Mouse (Mus musculus) thymus, postnatal 14 days (tissue): ENCODE measurements at regions not wholly inside any gene's neighbourhood (a gene's known extent, or its start where the extent isn't known, plus 50 kb on each side); places are given as distances from the start of the nearest gene placed in this dataset.
A peak's percentile ranks its signal among the peaks of the same experiment; 100 is the strongest.

Source experiments
- DNase-seq: peaks from one replicate; pipeline ENCODE4 v3.0.0; 2021

DNA sequence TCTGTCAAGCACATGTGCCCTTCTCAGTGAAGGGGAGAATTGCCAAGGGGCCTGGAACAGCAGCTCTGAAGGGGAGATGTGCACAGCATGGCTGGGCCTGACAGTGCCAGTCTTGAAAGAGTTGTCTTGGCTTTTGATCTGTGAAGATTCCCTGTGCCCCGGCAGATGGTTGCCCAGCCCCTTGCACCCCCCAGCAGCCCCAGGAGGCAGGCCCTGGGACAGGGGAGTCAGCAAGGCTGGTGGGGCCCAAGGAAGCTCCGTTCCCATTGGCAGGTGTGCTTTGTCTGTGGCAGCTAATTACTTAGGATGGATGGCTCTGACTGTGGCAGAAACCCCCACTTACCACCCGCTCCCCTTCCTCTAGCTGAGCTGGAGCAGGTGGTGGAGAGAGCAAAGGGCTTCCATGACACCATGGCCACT is 58.6 kb downstream of the Tspan17 start:
- DNase-seq, result no peak

DNA sequence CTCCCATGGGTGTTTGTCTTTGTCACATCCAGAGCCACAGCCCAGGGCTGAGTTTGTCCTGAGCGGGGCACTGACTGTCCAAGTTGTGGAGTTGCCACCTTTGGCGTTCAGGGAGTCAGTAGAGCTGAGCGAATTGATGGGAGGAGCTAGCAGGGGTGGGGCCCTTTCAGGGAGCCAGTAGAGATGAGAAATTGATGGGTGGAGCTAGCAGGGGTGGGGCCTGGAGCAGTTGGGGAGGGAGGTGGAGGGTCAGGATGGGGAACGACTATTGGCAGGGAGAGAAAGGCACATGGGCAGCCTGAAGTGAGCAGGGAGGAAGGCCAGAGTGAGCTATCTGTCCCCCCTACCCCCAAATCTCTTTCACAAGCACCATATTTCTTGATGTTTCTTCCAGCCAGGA is 62.0 kb downstream of the Tspan17 start:
- DNase-seq, result no peak

DNA sequence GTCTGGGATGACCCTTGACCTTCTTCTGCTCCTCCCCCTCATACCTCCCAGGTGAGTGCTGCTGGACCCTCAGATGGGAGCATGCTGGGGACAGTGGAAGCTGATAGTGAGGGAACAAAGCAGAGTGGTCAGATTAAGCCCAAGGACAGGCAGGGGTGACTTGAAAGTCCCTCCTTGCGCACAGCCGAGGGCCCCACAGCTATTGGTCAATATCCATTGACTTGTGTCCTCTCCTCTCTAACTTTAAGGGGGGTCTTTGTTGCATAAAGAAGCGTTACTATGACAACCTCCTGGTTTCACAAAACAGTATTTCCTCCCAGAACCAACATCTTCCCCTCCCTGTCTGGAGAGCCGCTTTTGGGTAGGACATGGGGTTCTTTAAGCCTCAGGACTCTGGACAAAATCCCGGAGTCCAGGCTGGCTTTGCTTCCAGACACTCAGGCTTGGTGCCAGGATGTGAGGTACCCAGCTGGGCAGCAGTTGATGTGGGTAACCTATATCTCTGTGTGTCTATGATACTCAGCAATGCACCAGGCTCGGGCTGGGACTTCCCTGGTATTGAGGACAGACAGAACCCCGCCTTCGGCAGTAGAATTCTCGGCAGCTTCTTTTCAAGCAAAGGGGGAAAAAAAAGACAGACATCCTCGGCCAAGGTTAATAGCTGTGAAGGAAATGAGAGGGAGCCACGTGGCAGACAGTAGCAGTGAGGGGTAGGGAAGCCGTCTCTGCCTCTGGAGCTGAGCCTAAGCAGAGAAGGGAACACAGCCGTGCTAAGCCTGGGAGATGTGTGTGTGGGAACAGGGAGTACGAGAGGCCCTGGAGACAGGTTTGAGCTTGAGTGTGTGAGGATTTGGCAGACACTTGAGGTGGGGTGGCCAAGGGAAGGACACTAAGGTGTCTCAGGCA is 66.4 kb downstream of the Tspan17 start:
- no peak for DNase-seq

DNA sequence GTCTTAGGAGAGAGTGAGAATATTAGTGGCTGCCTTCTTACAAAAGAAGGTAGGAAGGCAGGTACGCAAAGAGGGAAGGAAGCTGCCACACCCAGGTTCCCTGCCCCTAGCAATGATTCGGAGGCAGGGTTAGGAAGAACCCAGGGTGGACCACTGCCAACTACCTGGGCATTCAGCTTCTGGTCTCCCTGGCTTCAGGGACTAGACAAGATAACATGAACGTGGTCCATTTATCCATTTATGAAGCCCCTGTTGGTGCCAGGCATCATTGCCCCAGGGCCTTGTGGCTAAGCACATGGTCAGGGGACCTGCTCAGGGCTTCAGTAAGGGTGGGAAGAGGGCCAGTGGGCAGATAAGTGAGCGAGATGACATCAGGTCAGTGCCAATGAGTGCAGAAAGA is 73.8 kb downstream of the Tspan17 start:
- no peak for DNase-seq

DNA sequence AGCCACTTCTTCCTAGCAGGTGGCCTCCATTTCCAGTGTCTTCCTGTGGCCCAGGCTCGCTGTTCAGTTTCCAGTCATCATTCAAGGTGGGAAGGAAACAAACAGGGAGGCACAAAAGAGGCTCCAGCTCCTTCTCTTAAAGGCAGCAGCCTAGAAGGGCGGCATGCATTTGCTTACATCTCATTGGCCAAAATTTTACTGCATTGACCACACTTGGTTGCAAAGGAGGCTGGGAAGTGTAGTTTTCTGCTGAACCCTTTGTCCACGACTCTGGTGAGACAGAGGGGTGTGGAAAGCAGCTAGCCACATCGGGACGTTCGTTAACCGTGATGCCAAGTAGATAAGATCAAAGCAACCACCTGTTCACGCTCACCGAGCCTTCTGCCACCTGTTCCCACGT is 74.9 kb downstream of the Tspan17 start:
- DNase-seq, result peak; percentile 16

DNA sequence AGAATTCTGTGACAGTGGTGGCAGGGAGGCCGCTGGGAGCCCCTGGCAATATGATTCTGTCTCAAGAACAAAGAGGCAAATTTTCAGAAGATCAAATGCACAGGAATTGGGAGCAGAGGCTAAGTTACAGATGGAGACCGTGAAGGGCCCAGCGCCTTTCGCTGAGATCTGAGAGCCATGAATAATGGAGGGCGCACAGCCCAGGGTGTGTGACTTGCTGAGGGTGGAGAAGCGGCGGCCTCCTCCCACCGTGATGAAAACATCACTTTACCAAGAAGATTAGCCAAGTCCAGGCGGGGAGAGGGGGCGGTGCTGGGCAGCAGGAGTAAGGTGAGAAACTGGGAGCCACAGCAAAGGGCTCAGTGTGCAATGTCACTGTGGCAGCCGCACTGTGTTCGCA is 77.2 kb upstream of the Unc5a start:
- DNase-seq, result no peak

DNA sequence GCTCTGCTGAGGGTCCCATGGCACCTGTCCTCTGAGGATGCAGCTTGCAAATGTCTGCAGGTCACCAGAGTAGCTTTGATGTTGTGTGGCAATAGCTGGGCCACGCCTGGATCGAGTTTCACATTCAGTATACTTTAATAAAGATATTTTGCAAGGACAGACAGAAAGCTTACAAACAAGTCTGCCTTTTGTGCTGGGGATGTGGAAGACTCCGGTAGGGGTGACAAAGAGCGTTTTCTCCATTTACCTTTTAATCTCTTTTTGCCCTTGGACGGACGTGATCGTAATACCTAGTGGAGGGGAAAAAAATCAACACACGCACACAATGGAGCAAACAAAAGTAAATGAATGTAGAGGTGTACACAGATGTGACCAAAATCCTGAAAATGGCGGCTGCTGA is 75.3 kb upstream of the Unc5a start:
- no peak for DNase-seq

DNA sequence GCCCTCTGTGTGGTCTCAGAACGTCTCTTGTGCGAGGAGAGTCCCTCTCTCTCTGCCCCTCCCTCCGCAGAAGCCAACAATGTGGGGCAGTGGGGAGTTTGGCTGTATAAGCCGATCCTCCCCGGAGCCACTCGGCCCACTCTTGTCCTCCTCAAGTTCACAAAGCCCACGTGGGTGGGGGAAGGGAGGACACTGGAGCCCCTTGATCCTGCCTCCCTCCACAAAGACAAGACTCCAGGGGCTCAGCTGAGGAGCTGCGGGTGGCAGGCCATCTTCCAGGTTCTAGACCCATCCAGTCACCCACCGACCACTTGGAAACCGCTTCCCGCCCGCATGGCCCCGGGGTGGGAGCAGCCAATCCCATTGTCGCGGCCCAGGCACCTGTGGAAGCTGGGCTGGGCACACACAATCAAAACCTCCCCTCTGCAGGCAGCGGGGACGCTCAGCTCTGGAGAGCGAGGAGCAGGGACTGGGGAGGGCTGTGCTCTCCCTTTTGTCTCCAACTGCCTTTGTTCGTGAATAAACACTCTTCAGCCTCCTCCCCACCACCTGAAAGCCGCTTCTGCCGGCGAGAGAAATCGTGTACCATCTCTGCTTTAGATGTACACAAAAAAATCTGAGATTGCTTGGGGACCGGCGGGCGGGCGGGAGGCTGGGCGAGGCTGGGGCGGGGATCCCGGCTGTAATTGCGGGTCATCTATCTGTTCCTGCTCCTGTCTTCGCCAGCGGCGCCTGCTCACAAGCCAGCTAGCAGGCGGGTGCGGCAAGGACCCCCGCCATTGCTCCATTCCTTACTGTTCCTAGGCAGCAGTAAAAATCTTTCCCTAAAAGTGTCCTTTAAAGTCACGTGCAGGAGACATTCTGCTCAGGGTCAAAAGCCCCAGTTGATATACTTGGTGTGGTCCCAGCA is 74.7 kb upstream of the Unc5a start:
- DNase-seq, result no peak

DNA sequence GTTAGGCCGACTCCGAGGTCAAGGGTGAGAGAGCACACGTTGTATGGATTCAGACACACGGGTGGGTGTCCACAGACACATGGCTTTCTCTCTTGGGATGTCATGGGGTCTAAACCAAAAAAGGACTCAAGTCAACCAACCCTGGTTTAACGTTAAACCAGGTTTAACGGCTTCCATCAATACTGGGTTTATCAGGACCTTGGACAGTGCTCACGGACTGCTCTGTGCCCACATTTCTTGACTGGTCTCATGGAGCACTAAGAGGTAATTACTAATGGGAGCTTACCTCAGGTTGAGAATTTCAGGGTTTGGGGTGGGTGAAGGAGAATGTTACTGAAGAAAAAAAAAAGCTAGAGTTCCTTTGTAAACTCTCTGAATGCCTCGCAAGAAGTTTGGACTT is 72.7 kb upstream of the Unc5a start:
- no peak for DNase-seq

DNA sequence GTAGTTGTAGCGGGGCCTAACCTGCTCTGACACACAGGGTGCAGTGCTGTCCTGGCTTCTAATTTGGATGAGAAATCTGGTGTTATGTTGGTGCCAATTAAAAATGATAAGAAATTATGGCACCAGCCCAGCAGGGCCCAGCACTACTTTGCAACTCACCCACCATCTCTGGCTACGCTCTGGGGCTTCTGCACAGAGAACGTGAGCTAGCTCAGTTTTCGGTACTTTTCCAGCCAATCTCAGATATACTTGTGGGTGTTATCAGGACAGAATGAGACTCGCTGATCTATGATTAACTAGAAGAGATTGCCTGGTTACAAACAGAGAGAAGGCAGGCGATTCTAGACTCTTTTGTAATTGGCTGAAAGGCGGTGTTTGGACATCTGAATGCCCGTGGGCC is 71.6 kb upstream of the Unc5a start:
- DNase-seq, result no peak

DNA sequence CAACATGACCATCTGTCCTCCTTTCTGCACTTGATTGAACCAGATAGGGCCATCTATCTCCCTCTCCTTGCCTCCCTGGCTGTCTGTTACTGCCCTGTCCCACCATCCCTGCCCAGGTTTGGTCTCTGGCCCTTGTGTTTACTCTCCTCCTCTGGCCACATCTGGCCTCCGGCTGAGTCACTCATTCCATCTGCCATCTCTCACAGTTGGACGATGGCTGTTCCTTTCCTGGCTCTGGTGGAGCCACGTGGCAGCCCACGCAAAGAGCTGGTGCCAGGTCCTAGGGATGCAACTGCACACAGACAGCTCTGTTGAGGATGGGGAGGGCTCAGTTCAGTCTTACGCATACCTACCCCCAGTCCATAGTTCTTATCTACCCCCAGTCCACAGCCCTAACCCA is 69.9 kb upstream of the Unc5a start:
- no peak for DNase-seq

DNA sequence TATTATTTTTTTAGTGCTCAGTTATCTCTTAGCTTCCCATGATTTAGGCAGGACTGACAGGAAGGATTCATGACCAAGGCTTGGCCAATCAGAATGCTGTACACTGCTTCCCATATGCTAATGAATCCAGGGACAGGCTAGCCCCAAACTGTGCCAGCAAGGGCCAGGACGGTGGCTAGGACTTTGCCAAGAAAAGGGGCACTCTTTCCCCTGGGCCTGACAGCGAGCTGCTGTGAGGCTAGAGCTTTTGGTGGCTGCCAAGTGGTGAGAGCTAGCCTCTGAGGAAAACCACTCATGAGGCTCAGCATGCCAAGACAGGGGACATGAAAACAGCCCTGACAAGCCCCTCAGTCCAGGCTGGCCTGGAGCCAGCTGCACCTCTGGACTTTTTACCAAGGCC is 69.0 kb upstream of the Unc5a start:
- DNase-seq, result no peak

DNA sequence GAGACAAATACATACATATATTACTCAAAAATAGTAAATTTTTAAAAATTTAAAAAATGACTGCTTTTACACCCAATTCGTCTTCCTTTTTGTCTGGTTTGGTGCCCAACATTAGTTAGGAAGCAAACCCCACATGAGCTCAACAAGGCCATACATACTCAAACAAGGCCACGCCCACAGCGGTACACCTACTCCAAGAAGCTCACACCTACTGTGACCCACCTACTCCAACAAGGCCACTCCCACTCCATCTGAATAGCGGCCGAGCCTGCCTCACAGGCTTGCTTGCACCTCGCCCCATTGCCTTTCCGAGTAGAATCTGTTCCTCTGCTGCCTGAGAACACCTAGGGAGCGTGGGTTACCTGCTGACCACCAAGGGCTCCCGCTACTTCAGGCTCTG is 66.4 kb upstream of the Unc5a start:
- DNase-seq, result no peak

DNA sequence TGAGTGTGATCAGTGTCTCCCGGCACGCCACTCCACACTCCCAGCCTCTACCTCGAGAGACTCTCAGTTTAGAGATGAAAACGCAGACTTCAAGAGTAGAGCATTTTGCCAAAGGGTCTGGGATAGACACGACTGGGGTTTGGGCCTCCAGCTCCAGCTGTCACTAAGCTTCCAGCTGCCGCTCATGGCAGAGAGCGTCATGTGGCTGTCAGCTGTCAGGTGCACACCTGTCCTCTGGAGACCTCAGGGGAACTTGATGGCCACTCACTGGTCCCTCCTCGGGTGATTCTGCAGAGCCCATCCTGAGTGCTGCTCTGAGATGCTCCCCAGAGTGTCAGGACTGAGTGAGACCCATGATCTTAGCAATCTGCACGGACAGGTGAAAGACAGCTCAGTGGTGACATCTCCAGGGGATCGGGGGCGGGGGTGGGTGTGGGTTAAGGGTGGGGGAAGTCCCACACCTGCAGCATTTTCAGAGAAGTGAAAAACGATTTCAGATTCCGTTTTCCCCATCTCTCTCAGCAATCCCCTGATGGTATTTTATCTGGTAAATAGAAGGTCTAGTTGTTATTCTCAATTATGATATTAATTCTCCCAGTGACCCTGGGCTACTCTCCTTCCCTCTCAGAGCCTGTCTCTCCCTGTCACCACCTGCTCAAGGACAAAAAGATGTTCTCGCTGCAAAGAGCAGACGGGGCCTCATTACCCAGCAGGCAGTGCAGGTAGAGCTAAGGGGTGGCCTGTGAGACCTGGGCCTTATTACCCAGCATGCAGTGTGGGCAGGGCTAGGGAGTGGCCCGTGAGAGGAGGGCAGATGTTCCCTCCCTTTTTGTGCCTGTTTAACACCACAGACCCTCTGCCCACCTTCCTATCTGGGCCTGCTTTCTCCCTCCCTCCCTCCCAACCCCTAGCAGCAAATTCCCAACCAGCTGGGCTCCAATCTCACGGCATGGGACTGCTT is 65.2 kb upstream of the Unc5a start:
- no peak for DNase-seq

DNA sequence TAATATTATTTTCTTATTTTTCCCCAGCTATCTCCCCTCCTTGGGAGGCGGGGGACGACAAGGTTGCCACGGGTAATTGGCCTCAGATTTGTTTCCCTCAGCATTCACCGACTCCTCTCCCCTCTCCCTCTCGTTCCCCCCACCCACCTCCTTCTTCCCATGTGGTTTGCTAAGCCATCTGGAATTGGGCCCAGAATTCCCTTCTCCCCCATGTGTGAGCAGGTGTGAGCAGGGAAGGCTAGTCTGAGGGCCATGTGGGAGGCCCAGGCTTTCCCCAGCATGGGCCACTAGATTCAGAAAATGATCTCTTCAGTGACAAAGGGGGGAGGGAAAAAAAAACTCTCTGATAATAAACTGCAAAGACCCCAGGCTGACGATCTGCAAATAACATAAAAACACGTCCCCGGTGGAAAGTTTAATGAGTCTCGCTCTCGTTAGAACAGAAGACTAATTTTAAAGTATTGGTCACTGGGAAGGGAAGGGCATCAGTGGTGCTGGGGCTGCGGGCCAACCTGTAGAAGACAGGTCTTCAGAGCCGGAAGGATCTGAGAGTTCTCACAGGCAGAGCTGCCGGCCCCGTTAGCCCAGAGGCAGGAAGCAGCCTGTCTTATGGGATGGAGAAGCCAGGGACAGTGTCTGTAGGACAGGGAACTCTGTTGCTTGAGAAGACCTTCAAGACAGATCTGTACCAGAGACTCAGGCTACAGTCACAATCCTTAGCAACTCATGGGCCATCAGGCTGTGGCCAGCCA is 64.3 kb upstream of the Unc5a start:
- DNase-seq, result no peak

DNA sequence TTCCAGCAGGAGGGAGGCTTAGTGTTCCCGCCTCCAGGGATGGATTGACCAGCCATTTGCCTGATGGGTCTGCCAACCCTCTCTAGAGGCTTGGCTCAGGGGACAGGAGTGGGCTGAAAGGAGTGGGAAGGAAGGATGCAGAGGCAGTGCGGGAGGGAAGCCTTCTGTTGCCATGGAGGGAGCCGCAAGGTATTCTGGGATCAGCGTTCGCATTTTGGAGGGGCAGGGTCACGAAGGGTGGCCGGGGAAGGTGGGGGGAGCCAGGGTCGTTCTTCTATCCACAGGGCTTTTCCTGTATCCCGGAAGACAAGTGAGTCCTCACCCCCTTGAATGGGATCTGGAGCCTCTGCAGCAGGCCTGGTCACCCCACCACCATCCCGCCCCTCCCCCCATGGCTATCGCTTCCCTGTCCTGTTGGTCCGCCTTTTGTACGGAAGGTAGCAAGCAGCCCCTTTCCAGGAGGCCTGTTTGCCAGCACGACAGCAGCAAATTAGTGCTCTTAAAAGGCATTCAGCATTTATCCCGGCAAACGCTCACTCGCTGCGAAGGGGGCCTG is 61.8 kb upstream of the Unc5a start:
- DNase-seq, result no peak

DNA sequence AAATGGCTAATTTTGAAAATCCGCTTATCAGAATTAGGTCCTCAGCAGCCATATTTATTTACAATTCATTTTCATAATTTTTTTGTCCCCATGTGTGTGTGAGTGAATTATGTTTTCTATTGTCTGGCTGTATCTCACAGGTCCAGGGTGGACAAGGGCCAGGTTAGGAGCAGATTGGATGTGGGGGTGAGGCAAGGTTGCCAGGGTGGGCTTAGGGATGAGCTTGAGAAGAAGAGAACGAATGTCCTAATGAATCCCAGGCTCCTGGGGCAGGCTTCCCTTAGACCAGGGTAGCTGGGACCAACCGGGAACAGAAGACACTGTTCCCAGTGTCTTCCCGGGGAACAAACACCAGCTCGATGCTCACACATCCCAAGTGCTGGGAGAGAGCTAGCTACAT is 61.2 kb upstream of the Unc5a start:
- no peak for DNase-seq

DNA sequence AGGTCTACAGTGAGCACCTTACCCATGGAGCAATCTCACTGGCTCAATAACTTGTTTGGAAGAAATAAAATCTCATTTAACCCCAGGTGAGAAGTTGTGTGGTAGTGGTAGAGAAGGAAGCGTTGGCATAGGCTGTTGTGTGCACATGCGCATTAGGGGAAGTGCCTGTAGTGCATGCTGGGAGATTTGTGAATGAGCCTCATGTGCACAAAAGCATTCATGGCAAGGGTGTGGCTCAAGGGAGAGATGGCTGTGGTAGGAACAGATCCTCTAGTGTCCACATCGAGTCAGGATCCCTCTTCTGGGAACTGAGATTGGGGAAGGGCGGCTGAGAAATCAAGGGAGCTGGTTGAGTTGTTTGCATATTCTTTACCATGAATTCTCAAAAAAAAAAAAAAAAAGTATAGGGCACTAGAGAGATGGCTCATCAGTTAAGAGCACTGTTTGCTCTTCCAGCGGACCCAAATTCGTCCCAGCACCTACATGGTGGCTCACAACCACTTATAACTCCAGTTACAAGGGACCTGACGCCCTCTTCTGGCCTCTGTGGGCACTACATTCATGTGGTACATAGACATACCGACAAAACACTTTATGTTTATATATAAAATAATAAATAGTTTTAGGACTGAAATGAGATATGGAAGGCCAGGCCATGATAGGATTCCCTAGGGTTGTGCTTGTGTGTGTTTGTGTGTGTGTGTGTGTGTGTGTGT is 59.4 kb upstream of the Unc5a start:
- DNase-seq, result no peak

DNA sequence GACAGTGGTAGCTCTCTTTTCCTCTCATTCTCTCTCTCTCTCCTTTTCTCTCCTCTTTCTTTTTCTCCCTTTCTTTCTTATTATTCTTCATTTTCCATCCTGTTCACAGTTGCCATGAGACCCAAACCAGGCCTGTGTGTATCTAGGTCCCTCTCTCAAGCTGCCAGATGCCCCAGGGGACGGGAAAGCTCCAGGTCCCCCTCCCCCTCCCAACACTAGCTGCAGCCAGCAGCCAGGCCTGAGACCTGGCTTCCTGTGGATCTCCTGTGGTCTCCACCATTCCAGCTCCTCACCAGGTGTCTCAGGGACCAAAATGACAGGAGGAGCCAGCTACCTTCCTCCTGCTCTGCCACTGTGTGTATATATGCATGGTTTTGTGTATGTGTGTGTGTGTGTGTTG is 56.6 kb upstream of the Unc5a start:
- no peak for DNase-seq

DNA sequence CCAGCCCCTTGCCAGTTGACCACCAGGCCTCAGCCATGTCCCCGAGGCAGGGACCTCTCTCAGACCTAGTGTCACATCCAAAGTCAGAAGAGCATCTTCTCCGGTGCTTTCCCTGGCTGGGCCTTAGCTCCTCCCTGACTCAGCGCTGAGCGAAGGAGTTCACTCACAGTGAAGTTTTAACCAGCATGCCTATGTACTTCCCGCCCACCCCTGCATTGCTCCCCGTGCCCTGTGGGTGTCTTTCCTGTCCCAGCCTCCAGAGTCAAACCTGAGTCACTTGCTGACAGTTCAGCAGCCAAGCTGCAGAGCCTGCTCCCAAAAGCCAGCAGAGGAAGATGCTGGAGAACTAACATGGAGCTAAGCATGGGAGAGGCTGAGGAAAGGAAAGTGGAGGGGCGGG is 55.6 kb upstream of the Unc5a start:
- DNase-seq, result no peak

DNA sequence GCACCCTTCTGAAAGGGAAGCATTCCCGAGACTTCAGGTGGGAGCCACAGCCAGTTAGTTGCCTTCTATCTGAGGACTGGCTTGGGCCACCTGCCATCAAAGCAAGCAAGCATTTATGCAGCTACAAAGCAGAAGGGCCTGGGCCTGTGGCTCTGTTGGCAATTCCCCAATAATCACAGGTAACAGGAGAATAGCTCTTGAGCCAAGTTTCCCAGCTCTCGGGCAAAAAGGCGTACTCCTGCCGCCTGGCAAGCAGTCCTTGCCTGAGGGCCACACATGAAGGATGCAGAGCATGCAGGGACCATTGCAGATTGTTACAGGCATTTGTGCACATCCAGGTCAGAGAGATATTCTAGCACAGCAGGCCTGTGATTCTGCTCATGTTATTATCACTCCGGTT is 53.2 kb upstream of the Unc5a start:
- DNase-seq, result no peak
